Mouse (Mus musculus) hindbrain, embryonic 13.5 days (tissue): ENCODE measurements around the gene Mettl7a1. TPM values are rescaled to one million over a fixed set of nuclear protein-coding genes. Genes with fewer than 3 reads are reported as not detected.
A peak's percentile ranks its signal among the peaks of the same experiment; 100 is the strongest.
"Not testable (repeated sequence)": the region's sequence is repeated elsewhere in the genome, so short reads cannot be mapped to it uniquely, and the experiment has no call there.

Source experiments
- ATAC-seq: fragments of 200-750 bp; cut with Nextera tagmentation; 2 replicates; pipeline ENCODE4 v1.8.0; 2017; ENCODE audit warnings: moderate TSS enrichment; ENCODE audit not compliant: low FRiP score
- H3K27ac ChIP-seq: fragments of 300-500 bp; sonication (generic); 2 replicates; pipeline ENCODE4 v1.5.1; 2015; ENCODE audit warnings: inconsistent platforms, mild to moderate bottlenecking, moderate library complexity
- H3K27me3 ChIP-seq: fragments of 300-500 bp; sonication (generic); 2 replicates; pipeline ENCODE4 v1.6.1; 2015; ENCODE audit warnings: mild to moderate bottlenecking, inconsistent platforms
- H3K36me3 ChIP-seq: fragments of 300-500 bp; sonication (generic); 2 replicates; pipeline ENCODE4 v1.6.1; 2015; ENCODE audit warnings: mild to moderate bottlenecking, inconsistent platforms
- H3K4me1 ChIP-seq: fragments of 300-500 bp; sonication (generic); replicated peaks from 2 replicates; pipeline ENCODE4 v1.6.1; 2015; ENCODE audit warnings: inconsistent platforms
- H3K4me2 ChIP-seq: fragments of 300-500 bp; sonication (generic); 2 replicates; pipeline ENCODE4 v1.6.1; 2015; ENCODE audit warnings: inconsistent platforms, mild to moderate bottlenecking, moderate library complexity
- H3K4me3 ChIP-seq: fragments of 300-500 bp; sonication (generic); 2 replicates; pipeline ENCODE4 v1.5.1; 2015; ENCODE audit warnings: mild to moderate bottlenecking, inconsistent platforms
- H3K9ac ChIP-seq: fragments of 300-500 bp; sonication (generic); 2 replicates; pipeline ENCODE4 v1.6.1; 2015; ENCODE audit warnings: mild to moderate bottlenecking, inconsistent platforms
- H3K9me3 ChIP-seq: fragments of 300-500 bp; sonication (generic); 2 replicates; pipeline ENCODE4 v1.6.1; 2016; ENCODE audit warnings: inconsistent platforms
- WGBS: fragments of 180-500 bp; shearing (Covaris S2); methylation state at CpG from one replicate; pipeline ENCODE4 v1.1.7; 2015; 5-methylcytosine and 5-hydroxymethylcytosine counted together
- polyA plus RNA-seq: library from polyadenylated mRNA; unstranded; fragments of >200 nt; fragmentation: Nextera tagmentation; extraction: Ambion mirVana; gene quantifications from 2 replicates; pipeline ENCODE4 v1.2.1, GENCODE M21; 2015

Mettl7a1 gene
- polyA plus RNA-seq, 1 experiment from 2014 or later = 4.3 TPM

GRCm38 (mm10) chr15:100355876-100356275, 51.9 kb downstream of the Mettl7a1 start:
- no peak overlapping the region for H3K27ac ChIP-seq
- ATAC-seq = no peak
- no peak overlapping the region for H3K9ac ChIP-seq
- H3K4me3 ChIP-seq = no peak overlapping the region
- H3K4me1 ChIP-seq = no peaks in the 10 kb centered on the region
- H3K4me2 ChIP-seq = no peak overlapping the region
- H3K27me3 ChIP-seq = no peaks in the 10 kb centered on the region
- 87% methylated on average over 5 of the region's 5 CpGs for WGBS
- H3K36me3 ChIP-seq = no peaks in the 10 kb centered on the region
- no peaks in the 10 kb centered on the region for H3K9me3 ChIP-seq

GRCm38 (mm10) chr15:100364242-100364641, 60.3 kb downstream of the Mettl7a1 start, which contains the start of gene Higd1c:
Higd1c (plus strand) TSS chr15:100364542.
- Histone ChIP-seq H3K27ac (no peak within 1 kb of the TSS), H3K36me3 (no peaks in the 10 kb centered on the region), H3K4me2 (no peak within 1 kb of the TSS), H3K9me3 (no peaks in the 10 kb centered on the region), H3K4me1 (0 out of 2 replicates have a peak, but pooled peaks cover 6% of the 10 kb centered on the region), H3K9ac (no peak within 1 kb of the TSS), H3K27me3 (no peaks in the 10 kb centered on the region), H3K4me3 (no peak within 1 kb of the TSS)
- 74% methylated on average over 7 of the region's 7 CpGs for WGBS
- ATAC-seq = no peak

GRCm38 (mm10) chr15:100365967-100366366, 62.0 kb downstream of the Mettl7a1 start:
- 52% methylated on average over 9 of the region's 9 CpGs for WGBS
- not testable (repeated sequence) for H3K36me3 ChIP-seq, H3K9me3 ChIP-seq, H3K9ac ChIP-seq, H3K4me3 ChIP-seq, H3K4me2 ChIP-seq, H3K4me1 ChIP-seq, H3K27me3 ChIP-seq, ATAC-seq
- peak overlapping the region; percentile 48; the same call in 1 of the 2 replicates for H3K27ac ChIP-seq

- no peak overlapping the region for H3K9ac ChIP-seq
- no peak overlapping the region for H3K4me3 ChIP-seq
- H3K36me3 ChIP-seq = no peaks in the 10 kb centered on the region
- WGBS = 67% methylated on average over 7 of the region's 7 CpGs
- ATAC-seq = no peak
- no peaks in the 10 kb centered on the region for H3K27me3 ChIP-seq
- H3K4me2 ChIP-seq = no peak overlapping the region
- H3K9me3 ChIP-seq = no peaks in the 10 kb centered on the region
- 0 out of 2 replicates have a peak, but pooled peaks cover 6% of the 10 kb centered on the region for H3K4me1 ChIP-seq
- H3K27ac ChIP-seq = no peak overlapping the region
These were observed 63.2 kb downstream of the Mettl7a1 start for GRCm38 (mm10) chr15:100367119-100367518.

DNA sequence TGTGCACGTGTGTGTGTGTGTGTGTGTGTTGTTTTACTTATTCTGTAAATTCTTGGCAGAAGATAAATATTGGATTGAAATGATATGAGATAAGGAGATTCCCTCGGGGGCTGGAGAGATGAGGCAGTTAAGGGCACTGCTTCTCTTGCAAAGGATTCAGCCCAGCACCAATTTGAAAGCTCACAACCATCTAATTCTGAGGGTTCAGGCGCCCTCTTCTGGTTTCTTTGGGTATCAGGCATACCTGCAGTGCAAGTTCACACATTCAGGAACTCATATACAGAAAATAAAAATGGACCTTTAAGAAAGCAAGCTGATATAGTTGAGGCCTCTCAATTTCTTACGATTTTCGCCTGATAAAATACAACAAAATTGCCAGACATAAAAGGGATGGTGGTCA, 71.1 kb downstream of the Mettl7a1 start:
- 32% methylated on average over 5 of the region's 5 CpGs for WGBS
- no peak overlapping the region for H3K4me3 ChIP-seq
- no peaks in the 10 kb centered on the region for H3K4me1 ChIP-seq
- no peak for ATAC-seq
- H3K27me3 ChIP-seq = no peaks in the 10 kb centered on the region
- no peak overlapping the region for H3K4me2 ChIP-seq
- H3K9me3 ChIP-seq = no peaks in the 10 kb centered on the region
- H3K9ac ChIP-seq = no peak overlapping the region
- H3K27ac ChIP-seq = no peak overlapping the region
- no peaks in the 10 kb centered on the region for H3K36me3 ChIP-seq

- H3K9ac ChIP-seq, H3K9me3 ChIP-seq, H3K36me3 ChIP-seq, H3K4me3 ChIP-seq, H3K27me3 ChIP-seq, H3K27ac ChIP-seq, H3K4me1 ChIP-seq, ATAC-seq, H3K4me2 ChIP-seq: not testable (repeated sequence)
- 37% methylated on average over 4 of the region's 9 CpGs for WGBS
These were observed 74.0 kb downstream of the Mettl7a1 start for GRCm38 (mm10) chr15:100377847-100378505.

Other genes with a start within 250 kb of the Mettl7a1 start
- 17.5 and 17.7 TPM in 2 replicates for gene Atf1, start 76.3 kb upstream of the Mettl7a1 start, polyA plus RNA-seq
- gene Tmprss12, start 23.3 kb upstream of the Mettl7a1 start, polyA plus RNA-seq = not detected in 2 replicates
- 0.13 and 0.31 TPM in 2 replicates for gene Mettl7a3, start 30.8 kb downstream of the Mettl7a1 start, polyA plus RNA-seq
- gene Methig1, start 49.0 kb downstream of the Mettl7a1 start, polyA plus RNA-seq = 0.62 TPM in 1 of 2 replicates, not detected in the other
- gene Mettl7a2, start 49.1 kb downstream of the Mettl7a1 start, polyA plus RNA-seq = not detected in 2 replicates
- gene Higd1c, start 60.4 kb downstream of the Mettl7a1 start, polyA plus RNA-seq = not detected in 2 replicates
- gene Gm5475, start 118.0 kb downstream of the Mettl7a1 start, polyA plus RNA-seq = 0.10 and 0.14 TPM in 2 replicates
- gene Slc11a2, start 120.9 kb downstream of the Mettl7a1 start, polyA plus RNA-seq = 23.8 and 24.1 TPM in 2 replicates
- gene Letmd1, start 164.9 kb downstream of the Mettl7a1 start, polyA plus RNA-seq = 53.1 and 56.4 TPM in 2 replicates
- 43.2 and 44.4 TPM in 2 replicates for gene Csrnp2, start 191.3 kb downstream of the Mettl7a1 start, polyA plus RNA-seq
- 40.3 and 41.6 TPM in 2 replicates for gene Tfcp2, start 247.9 kb downstream of the Mettl7a1 start, polyA plus RNA-seq